Mouse (Mus musculus): ENCODE measurements around the gene Gm19426.

GRCm38 (mm10) chr2:84743561-84743960 is at the start of gene Gm19426:
- TF ChIP-seq CTCF (IDR thresholded peaks at IDR 0.05) (no peak), EP300 (IDR thresholded peaks at IDR 0.05) (no peak)

Data from lung, postnatal 0 days (tissue).